Mouse (Mus musculus) mouse embryonic stem cell (cell line): ENCODE results near the gene Hint1.
"Not testable (repeated sequence)": the region's sequence is repeated elsewhere in the genome, so short reads cannot be mapped to it uniquely, and the experiment has no call there.

ENCODE experiments used
- in situ Hi-C, 2 experiments: fragments of 300-500 bp; cut with MboI; formaldehyde crosslinking; loops; 1 replicate in 1 of 2; 3 replicates in 1 of 2; pipeline ENCODE4 v1.14.3; 2019 to 2020; ENCODE audit warnings: low sequenced_read_pairs in 2 of 2, low pct_unique_long_range_greater_than_20kb in 1 of 2, mixed read lengths in 1 of 2; ENCODE audit not compliant: unreplicated experiment in 1 of 2

The Hint1 gene

DNA sequence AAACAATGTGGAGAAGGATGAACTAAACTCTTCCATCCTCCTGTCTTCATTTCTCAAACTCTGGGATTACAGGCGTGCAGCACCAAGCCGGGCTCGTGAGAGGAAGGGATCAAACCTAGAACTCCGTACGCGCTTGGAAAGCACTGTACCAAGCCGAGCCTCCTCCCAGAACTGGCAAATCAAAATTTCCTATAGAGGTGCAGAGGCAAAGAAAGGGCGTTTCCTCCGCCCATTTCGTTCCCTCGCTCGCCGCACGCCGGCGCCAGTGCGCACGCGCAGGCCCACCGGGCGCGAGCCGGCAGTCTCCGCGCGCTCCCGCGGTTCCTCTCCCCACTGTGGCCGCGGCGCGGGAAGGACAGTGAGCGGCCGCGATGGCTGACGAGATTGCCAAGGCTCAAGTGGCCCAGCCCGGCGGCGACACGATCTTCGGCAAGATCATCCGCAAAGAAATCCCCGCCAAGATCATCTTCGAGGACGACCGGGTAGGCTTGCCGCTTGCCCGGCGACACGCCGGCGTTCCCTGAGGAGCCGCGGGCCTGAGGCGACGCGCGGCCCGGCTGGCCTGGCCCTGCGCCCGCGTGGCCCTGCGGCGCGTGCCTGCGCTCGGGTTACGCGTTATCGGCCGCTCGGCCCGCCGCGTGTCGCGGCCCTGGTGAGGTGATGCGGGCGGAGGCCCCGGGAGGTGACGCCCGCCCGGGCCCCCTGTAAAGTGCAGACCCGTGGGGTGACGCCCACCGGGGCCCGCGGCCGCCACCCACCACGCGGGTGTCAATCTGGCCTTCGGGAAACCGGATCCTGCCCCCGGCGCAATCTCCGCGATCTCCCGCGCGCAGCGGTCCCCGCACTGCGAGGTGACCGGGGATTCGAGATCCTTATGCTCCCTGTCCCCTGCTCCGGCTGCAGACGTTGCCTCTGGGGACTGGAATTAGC lies at the start of gene Hint1:
TSS of gene Hint1 (plus strand) at position 265 of the 930 bp plus-strand sequence.
- in situ Hi-C loops, result no loop called here

DNA sequence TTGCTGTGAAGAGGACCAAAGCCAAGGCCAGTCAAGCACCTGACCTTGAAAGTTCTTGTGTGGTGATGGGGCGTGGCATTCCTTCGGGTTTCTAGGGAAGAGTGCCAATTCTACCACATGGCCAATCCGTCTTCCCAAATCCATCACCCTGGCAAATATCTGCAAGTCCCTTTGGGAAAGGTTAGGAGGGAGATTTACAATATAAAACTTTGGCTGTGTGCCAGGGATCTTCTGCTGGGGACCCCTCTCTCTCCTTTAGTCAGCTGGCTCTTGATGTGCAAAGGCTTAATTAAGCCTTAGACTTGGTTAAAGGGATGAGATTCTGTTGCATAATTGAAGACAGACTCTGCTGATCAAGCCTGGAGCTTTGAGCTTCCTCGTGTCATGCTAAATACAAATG lies 48.7 kb upstream of the Hint1 start:
- in situ Hi-C loops, result no loop called here

DNA sequence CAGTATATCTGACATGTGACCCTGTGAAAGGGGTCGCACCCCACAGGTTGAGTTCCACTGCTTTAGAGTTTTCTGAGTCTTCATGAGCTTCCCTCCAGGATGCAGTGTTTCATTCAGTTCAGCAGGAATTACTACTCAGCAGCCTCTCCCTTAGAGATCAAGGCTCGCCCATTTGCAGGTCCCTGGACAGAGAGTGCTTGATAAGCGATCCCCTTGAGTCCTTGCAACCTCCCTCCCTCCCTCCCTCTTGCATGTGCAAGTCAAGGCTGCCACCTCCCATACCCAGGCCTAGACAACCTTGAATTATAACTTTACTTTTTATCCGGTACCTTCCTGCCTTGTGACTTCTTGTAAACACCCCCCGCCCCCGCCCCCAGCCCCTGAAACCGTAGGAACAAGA lies 46.7 kb upstream of the Hint1 start:
- in situ Hi-C loops, result no loop called here

DNA sequence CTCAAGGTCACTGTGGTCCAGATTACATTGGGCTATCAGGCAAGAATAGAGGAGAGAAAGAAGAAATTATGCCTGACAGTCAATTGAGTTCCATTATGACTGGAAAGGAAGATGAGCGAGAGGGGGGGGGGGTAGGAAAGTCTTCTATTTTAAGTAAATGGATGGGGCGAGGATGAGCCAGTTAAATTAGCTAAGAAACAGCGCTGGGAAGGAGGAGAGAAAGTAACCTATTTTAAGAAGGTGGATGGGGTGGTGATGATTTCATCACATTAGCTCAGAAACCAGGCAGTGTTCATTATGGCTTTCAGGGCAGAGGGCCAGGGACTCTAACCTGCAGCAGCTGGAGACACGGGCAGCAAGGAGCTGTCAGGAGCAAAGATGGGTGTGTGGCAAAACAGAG lies 42.7 kb upstream of the Hint1 start:
- in situ Hi-C loops, result no loop called here

DNA sequence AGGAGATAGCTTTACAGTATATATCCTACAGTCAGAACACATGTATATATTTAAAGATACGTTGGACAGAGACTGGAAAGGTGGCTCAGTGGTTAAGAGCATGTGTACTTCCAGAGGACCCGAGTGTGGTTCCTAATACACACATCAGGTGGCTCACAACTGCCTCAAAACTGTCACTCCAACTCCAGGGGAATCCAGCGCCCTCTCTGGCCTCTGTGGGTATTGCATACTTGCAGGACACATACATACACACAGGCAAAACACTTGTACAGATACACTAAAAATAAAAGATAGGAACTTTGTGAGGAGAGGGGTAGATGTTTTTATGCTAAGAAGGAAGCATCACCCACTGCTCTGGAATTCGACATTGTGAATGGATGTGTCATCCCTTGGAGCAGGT lies 40.4 kb upstream of the Hint1 start:
- in situ Hi-C loops, result no loop called here

DNA sequence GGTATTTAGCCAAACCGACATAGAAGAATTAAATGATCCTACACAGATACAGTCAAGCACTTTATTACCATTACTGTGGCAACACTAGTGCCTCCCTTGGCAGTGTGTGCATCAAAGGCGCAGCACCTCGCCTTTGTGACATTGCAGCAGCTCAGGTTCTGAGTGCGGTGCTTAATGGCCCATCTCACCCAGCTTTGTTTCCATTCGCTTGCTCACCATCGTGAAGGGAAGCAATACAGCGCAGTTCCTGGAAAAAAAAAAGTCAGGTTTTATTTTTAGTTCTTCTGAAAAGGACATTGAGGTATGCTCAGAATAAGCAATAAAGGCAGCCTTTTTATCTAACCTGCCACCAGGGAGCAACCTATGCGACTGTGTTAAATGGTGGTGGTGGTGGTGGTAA lies 39.4 kb upstream of the Hint1 start:
- in situ Hi-C loops, result no loop called here

DNA sequence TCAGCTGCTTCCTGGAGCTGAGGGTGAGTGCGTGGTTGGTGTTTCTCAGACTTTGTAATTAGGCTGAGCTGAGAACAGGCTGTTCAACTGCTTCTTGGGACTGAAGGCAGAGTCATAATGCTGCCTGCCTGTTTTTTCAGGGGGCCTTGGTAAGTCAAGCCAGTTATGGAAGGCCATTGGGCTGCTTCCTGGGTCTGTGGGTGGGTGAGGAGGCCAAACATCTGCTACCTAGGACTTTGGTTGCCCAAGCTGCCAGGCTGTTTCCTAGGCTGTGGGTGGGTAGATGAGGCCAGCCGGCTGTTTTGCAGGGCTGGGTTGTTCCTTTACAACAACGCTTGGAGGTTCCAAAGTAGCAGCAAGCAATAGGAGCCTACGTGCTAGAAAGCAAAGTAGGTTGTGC lies 32.4 kb upstream of the Hint1 start:
- in situ Hi-C loops, result no loop called here

DNA sequence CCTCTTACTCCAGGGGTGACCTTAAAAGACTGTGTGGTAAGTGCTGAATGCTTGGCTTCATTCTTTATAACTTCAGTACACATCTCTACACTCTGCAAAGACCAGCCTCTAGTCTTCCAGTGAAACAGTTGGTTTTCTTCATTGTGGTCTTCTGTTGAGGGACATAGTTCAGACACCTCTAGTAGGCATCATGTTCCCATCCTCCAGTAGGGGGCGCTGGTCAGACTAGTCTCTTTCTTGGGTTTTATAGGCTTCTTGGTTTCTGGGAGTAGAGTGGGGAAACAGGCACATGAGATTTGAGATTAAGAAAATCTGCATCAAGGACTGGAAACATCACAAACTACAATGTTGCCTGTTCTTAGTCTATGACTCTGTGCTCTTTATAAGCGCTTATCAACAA lies 31.6 kb upstream of the Hint1 start:
- in situ Hi-C loops, result no loop called here

DNA sequence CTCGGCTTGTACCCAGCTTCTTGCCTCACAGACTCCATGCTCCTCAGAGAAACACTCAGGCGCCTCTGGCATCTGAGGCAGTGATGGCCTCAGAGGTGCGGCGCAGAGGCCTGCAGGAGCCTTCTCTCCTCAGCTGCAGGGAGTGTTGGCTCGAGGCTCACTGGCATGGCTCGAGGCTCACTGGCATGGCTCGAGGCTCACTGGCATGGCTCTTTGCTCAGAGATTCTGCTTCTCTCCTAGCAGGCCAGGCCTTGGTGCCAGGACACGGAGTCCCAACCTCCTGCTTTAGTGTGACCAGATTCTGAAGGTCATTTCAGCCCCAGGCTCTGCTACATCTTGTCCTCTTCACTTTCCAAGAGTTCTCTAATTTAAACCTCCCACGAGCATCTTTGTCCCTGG lies 30.1 kb upstream of the Hint1 start:
- in situ Hi-C loops, result no loop called here

DNA sequence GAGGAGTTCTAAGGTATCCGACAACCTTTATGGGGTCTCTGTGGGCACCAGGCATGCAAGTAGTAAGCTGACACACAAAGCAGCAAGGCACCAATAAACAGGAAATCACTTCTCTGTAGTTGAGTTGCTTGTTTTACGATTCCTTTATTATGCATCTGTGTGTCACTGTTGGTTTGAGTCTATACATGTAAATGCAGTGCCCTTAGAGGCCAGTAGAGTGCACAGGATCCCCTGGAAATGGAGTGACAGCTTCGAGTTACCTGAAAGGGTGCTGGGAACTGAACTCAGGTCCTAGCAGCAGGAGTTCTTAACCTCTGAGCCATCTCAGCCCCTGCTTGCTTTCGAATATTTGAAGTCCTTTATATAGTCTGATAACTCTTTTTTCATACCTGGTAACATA lies 26.5 kb upstream of the Hint1 start:
- in situ Hi-C loops, result no loop called here

DNA sequence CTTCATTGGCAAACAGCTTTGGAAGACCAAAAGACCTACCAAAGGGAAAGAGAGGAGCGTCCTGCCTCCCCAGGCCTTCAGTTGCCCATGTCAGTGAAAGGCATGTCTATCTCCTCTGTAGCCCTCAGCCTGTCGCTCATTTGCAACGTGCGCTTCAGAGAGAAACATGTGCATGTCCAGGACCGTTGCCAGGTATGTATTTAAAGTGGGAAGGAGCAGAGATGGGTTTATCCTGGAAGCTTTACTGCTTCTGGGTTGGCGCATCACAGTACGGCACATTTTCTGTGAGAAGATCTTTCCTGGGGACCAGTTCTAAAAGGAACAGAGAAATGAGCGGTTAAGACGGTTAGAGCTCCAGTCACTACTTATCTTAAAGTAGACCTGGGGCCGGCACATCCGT lies 25.3 kb upstream of the Hint1 start:
- in situ Hi-C loops, result no loop called here

DNA sequence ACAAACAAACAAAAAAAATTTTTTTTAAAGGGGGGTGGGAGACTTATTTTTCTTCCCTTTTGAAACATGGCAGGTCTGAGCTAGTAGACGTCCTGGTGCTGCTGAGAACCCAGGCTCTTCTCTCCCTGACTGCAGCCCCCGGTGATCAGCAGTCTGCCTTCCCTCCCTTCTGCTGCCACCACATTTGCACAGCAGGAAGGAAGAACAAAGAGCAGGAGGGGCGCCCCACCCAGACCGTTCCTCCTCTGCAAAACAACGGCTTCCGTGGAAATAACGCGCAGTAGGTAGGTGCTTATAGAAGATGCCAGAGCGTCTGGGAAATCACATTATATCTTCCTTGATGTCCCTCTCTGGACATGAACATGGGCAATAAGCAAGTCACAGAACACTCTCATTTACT lies 21.8 kb upstream of the Hint1 start:
- in situ Hi-C loops, result no loop called here

DNA sequence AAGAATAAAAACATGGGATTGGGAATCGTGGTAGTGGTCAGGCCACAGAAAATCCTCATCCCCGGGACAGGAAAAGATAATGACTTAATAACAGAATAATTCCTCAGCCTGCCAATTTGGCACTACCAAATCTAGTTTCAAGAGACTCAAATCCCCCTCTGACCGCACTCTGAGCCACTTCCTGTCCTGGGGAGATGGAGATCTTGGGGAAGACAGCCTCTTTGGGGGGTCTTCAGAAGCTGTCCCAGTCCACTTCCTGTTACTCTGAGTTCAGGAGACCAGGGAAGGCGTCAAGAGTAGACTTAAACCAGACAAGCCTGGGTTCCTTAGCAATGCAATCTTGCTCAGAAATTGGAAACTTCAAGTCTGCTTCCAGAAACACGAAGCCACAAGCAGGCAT lies 21.2 kb upstream of the Hint1 start:
- in situ Hi-C loops, result no loop called here

DNA sequence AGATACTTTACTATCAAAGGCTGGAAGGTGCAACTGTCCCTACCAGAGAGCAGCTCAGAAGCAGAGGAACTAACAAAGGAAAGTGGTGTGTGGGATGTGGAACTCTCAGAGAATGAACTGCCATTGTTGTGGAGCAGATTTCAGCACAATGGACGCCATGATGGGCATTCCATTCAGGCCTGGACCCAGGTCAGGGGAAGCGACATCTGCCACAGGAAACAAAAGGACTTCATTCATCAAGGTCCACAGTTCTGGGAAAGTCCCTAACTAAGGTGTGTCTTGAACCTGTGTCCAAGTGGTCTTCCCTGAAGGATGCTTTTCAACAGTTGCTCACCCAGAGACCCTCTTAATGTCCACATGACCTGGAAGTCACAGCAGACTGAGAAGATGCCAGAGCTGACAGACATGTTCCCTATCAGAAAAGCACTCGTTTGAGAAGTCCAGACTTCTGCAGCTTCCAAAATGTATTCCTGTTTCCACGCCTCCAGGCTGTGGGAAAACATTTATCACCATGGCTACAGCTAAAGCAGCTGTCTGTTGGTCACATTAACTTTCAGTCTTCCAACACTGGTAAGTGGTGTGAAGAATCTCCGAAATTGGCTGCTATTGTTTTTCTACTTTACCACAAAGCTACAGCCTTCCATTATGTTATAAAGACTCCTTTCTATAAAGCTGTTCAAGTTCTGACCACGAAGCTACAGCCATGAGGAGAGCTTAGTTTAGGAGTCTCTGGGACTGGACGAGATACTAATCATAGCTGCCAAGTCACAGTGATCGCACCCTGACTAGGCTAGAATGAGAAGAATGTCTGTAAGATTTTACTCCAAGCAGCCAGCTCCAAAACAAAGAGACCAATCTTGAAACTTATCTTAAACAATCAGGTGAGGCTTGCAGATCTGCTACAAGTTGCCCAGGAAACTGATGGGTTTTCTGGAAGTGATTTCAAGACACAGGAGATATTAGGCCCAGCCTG lies 20.4 kb upstream of the Hint1 start:
- in situ Hi-C loops, result no loop called here

DNA sequence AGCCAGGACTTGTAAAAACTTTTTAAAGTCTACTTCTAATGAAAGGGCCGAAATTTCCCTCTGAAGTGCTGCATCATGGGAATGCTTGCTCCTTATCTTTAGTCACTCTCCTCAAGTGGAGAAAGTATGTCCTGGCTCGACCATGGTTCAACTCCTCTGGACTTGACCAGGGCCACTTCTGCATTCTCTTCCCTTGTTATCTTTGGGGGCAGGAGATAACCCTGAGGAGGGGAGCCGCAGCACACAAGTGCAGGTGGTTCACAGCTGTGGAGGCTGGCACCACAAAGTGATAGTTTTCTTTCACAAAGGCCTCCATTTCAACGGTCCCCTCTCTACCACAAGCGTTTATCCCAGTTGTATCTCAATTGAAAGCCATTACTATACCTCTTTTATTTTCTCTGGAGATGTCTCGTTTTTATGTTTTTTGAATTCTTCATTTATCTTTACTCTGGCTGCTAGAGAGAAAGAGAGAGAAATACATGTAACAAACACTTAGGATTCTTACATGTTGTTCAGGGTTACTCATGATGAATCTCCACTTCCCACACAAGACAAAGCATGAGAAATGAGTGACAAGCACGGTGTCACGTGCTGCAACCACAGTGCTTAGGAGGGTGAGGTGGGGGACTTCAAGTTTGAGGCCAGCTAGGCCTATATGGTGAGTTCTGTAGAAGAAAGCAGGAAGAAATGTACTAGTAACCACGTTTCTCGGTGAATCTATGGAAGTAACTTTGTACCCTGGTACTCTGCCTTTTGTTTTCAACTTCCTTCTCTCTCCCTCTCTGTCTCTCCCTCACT lies 16.0 kb upstream of the Hint1 start:
- in situ Hi-C loops, result no loop called here

DNA sequence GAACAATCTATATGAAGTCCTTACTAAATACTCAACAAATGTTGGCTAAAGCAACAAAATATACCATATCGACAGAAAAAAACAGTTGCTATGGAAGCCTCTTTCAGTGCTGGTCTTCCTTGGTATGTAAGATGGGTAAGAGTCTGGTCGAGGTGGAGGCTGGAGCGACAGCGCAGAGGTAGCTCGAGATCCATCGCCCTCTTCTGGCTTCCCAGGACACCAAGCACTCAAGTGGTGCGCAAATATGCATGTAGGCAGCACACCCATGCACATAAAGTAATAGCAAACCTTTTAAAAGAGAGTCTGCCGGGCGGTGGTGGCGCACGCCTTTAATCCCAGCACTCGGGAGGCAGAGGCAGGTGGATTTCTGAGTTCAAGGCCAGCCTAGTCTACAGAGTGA lies 14.5 kb upstream of the Hint1 start:
- in situ Hi-C loops, result no loop called here

DNA sequence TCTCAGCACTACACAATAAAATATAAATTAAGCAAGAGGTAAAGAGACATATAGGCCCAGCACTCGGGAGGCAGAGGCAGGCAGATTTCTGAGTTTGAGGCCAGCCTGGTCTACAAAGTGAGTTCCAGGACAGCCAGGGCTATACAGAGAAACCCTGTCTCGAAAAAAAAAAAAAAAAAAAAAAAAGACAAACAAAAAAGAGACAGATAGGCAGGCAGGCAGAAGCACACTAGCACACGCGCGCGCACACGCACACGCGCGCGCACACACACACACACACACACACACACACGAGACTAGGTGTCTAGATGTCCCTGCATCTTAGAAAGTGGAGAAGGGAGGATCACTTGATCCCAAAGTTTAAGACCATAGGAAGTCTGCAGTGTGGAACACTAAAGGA lies 7.3 kb upstream of the Hint1 start:
- in situ Hi-C loops, result not testable (repeated sequence)

DNA sequence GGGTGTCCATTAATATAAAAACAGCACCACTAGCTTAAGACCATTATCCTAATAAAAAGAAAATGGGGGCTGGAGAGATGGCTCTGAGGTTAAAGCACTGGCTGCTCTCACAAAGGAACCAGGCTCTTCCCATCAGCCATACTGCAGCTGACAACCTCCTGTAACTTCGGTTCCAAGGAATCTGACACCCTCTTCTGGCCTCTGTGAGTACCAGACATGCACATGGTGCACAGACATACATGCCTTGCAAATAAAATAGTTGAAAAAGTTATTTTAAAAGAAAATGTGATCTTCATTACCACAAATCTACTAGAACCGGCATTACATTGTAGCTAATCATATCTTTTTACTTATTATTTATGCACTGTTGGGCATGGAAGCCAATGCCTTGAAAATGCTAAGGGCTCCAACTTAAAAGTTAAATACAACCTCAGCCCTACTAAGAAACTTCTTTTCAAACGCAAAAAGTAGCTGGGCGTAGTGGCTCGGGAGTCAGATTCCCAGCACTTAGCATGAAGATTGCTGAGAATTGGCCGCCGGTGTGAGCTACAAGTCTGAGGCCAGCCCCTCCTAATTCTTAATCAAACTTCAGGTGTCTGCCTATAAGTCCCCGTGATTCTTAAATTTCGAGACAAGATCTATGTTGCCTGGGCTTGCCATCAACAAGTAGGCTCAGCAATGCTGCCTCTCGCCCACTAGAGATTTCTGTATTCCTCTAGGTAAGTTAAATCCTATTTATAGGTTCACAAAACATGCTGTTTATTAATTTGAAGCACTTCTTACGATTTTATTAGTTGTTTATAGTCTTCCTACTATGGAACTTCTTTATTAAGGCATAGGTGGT lies 6.6 kb upstream of the Hint1 start:
- in situ Hi-C loops, result loop anchor here (5.0 kb wide), 1 partner anchor 152 kb away; no protein-coding TSS in a partner anchor
